Mouse (Mus musculus): Measurements from ENCODE around the gene Apbb2. TPM values are rescaled to one million over a fixed set of nuclear protein-coding genes. Genes with fewer than 3 reads are reported as not detected.

Apbb2 gene
- polyA plus RNA-seq, 3 experiments from 2014 or later: 0.42 to 0.80 (median 0.55) TPM

- ATAC-seq: peak; percentile 52
These were observed 281.3 kb downstream of the Apbb2 start for GRCm38 (mm10) chr5:66337025-66337968.

- ATAC-seq: no peak
These were observed 287.8 kb downstream of the Apbb2 start for GRCm38 (mm10) chr5:66330806-66331205.

DNA sequence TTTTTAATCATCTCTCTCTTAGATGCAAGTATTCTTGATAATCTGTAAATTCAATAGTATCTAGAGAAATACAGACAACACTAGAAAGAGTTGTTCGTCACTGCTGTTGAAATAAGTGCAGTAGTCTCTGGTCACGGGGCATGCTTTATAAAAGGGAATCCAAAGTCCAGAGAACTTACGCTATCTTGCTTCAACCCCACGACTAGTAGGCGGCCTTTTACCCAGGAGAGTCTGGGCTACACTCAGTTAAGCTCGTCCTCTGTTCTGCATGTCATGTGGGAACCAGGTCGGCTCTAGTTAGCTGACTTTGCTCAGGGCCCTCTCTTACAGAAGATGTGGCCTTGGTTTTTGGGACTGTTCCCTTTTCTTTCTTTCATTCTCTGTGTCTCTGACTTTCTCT, 289.8 kb downstream of the Apbb2 start:
- no peak for ATAC-seq

DNA sequence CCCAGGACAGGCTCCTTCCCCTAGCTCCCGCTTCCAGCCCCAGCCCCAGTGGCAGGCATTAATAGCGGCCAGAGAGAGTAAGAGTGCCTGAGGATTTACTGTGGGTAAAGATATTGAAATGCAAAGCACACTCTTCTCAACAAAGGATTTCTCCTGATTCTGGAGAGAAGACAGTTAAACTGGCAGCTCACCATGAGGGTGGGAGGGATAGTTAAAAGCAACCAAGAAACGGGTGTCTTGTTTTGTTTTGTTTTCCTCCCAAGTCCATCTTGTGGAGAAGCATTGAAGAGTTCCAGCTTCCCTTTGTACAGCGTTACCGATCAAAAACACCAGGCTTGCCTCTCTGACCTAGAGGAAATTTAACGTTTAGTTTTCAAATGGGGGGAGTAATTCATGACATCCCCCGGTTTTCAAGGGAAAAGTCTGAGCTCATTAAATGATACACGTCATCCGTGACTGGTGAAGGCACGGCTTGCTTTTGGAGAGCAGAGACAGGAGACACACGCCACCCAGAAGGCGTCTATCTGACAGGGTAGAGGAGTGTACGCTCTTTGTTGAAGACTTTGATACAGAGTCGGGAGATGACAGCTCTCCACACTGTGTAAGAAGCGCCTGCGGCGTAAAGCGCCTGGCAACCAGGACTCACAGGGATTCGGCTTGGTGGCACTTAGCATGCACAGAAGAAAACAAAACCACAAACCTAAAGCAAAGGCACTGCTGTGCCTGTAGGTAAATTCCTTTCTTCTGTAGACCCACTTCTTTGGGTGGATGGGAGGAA, 290.4 kb downstream of the Apbb2 start:
- ATAC-seq: no peak

DNA sequence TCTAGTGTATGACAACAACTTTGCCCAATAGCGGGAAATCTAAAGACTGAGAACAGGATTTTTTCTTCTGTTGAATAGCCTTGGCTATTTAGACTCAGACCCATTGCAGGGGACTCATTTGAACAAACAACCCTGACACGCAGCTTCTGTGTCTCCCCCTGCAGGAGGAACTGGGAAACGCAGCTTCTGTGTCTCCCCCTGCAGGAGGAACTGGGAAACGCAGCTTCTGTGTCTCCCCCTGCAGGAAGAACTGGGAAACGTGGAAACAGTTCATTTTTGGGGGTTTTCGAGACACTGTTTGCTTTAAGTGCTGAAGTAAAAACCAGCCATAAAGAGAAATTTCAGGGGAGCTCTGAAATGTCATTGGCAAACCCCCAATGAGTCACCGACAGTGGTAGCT, 292.2 kb downstream of the Apbb2 start:
- ATAC-seq: no peak

DNA sequence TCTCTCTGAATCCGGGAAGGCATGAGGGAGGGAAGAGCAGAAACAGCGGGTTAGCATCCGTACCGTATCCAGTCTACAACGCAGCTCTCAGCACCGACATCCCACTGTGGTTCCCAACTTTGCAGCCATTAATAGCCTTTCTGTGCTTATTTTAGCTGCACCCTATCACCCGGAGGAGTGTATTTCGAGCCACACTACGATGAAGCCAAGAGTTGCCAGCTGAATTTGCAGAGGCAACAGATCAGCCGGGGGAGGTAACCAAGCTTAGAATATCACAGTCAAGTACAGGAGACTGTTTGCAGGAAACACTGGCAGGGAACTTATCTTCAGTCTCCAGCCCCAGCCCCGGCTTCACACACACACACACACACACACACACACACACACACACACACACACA, 295.0 kb downstream of the Apbb2 start:
- no peak for ATAC-seq

GRCm38 (mm10) chr5:66323131-66323530, 295.5 kb downstream of the Apbb2 start:
- ATAC-seq: no peak

DNA sequence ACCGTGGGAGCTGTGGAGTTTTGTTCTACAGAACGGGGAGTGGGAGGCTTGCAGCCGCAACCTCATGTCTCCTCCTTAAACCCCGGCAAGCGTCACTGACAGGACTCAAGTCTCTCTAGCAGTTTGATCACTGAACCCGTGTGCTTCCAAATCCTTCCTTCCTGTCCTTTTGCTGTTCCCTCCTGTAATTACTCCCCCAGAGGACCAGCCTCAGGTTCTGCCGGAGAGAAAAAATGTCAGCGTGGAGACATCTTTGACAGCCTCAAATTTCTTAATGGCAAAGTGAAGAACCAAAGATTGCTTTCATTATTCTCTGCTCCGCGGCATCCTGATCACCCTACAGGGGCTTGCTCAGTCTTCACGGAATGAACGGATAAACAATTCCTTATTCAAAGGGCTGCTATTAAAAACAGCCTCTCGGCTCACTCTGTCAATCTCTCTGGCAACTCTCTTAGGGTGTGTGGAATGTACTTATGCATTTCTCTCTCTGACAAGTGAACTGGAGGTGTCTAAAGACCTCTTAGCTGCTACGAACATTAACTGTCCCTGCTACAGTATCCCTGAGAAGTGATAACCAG, 298.7 kb downstream of the Apbb2 start:
- no peak for ATAC-seq

DNA sequence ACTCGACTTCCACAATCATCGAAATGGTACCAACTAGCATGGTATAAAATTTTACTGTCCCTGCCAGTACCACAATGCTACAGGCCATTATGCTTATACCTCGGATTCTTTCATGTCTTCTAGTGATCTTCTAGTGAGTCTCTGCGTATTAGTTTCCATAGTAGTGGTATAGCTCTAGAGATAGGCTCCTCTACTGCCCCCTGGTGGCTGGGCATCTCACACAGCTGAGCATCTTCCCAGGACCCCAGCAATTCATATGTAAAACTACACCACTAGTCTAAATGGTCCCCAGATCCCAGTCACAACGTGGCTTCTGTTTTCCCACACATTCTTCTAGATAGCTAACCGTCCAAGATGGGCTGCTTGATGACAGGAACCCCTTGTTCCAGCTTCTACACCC, 299.2 kb downstream of the Apbb2 start:
- ATAC-seq: peak; percentile 38

DNA sequence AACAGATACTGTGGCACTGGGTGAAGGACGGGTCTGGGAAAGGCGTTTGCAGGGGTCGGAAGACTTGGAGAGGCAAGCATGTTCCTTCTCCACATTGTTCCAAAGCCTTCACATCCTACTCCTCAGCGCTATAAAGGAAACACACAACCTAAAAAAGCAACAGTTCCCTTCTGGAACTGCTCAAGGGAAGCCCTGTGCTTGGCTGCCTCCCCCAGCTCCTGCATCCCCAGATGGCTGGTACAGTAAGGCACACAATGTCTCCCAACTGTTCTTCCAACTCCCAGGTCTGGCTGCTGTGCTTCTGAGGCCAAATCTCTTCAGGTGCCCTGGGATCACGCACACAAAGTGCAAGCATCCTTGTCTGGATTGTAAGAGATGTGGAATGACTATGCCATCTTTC, 302.8 kb downstream of the Apbb2 start:
- no peak for ATAC-seq

- no peak for ATAC-seq
These were observed 307.8 kb downstream of the Apbb2 start for GRCm38 (mm10) chr5:66310806-66311205.

GRCm38 (mm10) chr5:66310328-66310727, 308.3 kb downstream of the Apbb2 start:
- no peak for ATAC-seq

- no peak for ATAC-seq
These were observed 313.1 kb downstream of the Apbb2 start for GRCm38 (mm10) chr5:66305511-66305910.

DNA sequence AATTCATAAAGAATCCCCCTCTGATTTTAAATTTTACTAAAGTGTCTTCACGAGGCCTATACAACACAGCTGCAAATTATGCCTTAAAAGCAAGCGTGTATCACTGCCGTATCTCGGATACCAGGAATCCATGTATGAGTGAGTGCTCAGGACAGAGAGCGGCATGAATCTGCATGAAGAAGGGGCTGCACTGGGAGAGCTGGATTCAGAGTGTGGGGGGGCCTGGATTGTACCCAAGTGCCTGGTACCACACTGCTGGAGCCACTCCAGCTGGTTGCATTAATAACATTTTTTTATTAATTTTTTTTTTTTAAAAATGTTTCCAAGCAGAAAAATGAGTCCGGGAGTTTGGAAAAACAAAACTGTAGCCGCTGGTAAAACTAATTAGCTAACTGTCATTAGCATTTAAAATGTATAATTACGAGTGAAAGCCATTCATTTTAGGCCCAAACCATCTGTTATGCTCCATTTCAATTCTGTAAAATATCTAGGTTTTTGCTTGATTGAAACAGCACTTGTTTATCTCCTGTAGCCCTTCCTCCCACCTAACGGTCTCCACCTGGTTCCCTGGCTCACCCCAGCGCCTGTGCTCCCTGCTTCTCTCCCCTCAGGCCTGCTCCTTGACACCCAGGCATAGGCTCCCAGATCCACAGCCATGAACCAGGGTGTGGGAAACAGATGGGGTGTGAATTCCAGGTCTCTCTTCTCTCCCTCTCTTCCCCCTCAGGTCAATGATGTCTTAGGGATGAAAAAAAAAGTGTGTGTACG, 314.1 kb downstream of the Apbb2 start:
- ATAC-seq: no peak

GRCm38 (mm10) chr5:66302873-66303272, 315.7 kb downstream of the Apbb2 start:
- ATAC-seq: no peak

GRCm38 (mm10) chr5:66302085-66302815, 316.3 kb downstream of the Apbb2 start:
- ATAC-seq: no peak

DNA sequence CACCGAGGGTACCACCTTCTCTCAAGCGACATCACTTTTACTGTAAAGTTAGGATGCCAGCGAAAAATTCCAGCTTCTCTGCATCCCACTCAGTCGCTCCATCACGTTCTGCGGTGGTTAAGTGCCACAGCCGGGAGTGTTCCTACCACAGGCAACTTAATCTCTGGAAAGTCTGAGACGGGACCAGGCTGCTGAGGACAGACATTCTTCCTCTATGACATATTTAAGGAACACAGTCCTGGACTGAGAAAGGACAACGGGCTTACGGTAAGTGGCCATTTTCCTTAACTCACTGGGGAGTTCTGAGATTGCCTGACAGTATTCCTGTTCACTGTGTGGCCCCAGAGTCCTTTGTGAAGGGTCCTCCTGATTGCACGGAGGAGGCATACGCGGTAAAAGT, 318.0 kb downstream of the Apbb2 start:
- ATAC-seq: no peak

- ATAC-seq: no peak
These were observed 319.7 kb downstream of the Apbb2 start for GRCm38 (mm10) chr5:66298856-66299255.

DNA sequence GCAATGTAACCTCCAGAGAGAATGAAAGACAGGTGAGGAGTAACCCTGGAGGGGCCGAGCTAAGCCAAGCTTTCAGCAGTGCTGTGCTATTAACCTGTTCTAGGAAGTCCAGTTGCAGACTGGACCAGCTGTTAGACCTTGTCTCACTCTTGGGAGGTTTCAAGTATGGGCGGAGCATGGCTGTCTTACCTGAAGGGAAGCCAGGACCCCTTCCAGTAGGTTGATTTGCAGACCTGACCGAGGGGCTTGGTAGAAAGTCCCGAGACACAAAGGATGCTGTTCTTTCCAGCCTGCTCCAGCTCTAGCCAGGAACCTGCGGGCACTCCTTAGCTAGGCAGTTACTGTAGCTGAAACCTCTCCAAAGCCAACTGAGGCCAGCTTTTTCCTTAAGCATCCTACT, 322.5 kb downstream of the Apbb2 start:
- no peak for ATAC-seq

DNA sequence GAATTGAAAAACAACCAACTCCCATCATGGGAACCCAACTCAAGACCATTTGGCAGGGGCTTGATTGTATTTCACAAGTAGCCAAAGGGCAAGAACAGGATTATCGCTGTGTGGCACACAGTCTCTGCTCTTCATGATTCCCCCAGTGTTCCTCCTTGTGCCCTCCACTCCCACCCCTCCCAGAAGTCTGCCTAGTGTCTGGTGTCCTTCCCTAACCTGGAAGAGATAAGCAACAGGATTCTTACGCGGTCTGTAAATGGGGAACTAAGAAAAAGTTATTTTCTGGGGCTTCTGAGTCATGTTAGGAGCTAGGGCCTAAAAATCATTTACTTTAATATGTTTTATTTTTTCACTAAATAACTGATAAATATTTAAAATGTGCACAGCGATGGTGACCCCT, 323.6 kb downstream of the Apbb2 start:
- no peak for ATAC-seq

DNA sequence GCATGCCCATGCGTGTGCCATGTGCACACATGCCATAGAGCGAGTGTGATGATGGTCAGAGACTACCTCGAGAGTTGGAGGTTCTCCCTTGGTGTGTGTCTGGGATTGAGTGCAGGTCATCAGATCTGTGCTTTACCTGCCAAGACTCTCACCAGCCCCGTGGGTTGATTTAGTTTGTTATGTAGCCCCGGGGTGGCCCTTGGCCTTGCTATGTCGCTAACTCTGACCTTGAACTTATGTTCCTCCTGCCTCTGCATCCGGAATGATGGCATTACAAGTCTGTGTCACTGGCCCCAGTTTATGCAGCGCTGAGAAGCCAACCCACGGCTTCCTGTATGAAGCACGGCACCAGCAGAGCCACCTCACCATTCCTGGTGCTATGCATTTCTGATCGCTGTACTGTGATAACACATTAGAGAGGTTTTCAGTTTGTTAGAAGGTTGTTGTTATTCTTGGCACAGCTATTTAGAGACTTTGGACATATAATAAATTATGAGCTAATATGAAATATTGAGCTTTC, 324.4 kb downstream of the Apbb2 start:
- ATAC-seq: no peak

DNA sequence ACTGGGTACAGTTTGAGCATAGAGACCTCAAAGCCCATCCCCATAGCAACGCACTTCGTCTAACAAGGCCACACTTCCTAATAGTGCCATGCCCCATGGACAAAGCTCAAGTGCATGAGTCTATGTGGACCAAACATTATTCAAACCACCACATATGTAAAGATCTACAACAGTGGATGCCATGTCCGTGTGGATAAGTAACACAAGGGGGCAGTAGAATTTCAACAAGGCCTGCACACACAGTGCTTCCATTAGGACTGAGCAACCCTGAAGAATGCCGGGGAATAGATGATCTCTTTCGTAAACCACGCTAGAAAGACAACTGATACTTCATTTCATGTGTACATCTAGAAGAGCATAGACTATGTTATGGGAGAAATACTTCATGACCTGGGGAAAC, 337.8 kb downstream of the Apbb2 start:
- ATAC-seq: no peak
